14 mouse cellular contexts compared by ENCODE assay signal in the genomic region with DNA sequence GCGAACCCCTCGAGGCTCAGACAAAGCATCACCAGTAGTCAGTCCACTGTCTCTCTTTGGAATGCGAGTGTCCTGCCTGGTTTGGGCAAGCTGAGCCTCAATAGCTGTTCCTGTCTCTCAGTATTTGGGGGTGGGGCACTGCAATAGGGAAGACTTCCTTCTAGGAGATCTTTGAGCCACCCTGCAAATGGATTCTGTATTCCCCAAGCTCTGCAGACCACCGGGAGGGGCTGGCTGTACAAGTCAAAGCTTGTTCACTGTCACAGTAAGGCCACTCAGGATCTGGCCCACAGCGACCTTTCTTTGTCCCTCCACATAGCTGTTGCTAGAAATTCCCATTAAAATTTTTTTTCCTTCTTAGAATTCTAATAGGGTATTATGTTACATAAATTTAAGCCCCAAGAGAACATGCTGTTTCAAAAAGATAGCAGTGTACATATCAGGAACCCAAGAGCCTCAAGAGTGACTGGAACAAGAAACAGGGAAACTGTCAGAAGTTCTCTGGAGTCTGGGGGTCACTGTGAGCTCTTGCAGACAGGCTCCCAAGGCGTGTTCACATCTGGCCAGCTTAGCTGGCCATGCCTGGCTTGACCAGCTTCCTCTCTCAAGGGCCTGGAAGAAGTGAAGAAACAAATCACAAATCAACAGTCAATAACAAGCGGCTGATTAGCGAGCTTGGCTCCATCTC. TPM values are rescaled to one million over a fixed set of nuclear protein-coding genes. Genes with fewer than 3 reads are reported as not detected.
A peak's percentile ranks its signal among the peaks of the same experiment; 100 is the strongest.
DNase-seq lines count a peak whose midpoint lies in the region; ATAC-seq and TF ChIP-seq lines count a peak whose summit lies in the region.
"Had no signal": no experiment of that assay in that cellular context is flagged by ENCODE, and none has a peak within 500 bp of the region (broad histone marks: within the 10 kb centered on the region; RNA-seq: fewer than 3 reads in every experiment).

No protein-coding gene starts in this region.

- no peaks in the 10 kb centered on the region for H3K9me3 ChIP-seq in heart, embryonic 12.5 days (replicated peaks)
- H3K9me3 ChIP-seq: G1E; hindbrain, embryonic 15.5 days; midbrain, embryonic 15.5 days had no signal

- 0 out of 2 replicates have a peak overlapping the region, but pooled peaks have one; percentile 5 for H3K4me2 ChIP-seq in heart, embryonic 12.5 days
- H3K4me2 ChIP-seq: hindbrain, embryonic 15.5 days; midbrain, embryonic 15.5 days had no signal

- no peak overlapping the region for H3K9ac ChIP-seq in liver, adult 2 months (ENCODE audit: low read depth, low read length)
- H3K9ac ChIP-seq in heart, embryonic 12.5 days, result no peak overlapping the region
- H3K9ac ChIP-seq: hindbrain, embryonic 15.5 days; liver, embryonic 14.5 days; midbrain, embryonic 15.5 days had no signal

- no peaks in the 10 kb centered on the region for H3K27me3 ChIP-seq in liver, adult 2 months (ENCODE audit: control insufficient read depth, insufficient read depth, low read length)
- no peaks in the 10 kb centered on the region for H3K27me3 ChIP-seq in heart, embryonic 12.5 days (replicated peaks)
- no peaks in the 10 kb centered on the region for H3K27me3 ChIP-seq in cerebellum, adult 2 months (ENCODE audit: control insufficient read depth, insufficient read depth, low read length)
- H3K27me3 ChIP-seq: hindbrain, embryonic 15.5 days; midbrain, embryonic 15.5 days had no signal

- ATAC-seq in heart, embryonic 12.5 days (ENCODE audit: insufficient number of reproducible peaks, low FRiP score), result no peak; the same call in 1 of the 2 replicates
- ATAC-seq: midbrain, embryonic 15.5 days had no signal

- H3K4me1 ChIP-seq in liver, adult 2 months (ENCODE audit: control insufficient read depth, insufficient read depth, low read length), result peaks cover 33% of the 10 kb centered on the region
- peaks cover 72% of the 10 kb centered on the region for H3K4me1 ChIP-seq in heart, embryonic 12.5 days (replicated peaks)
- peaks cover 18% of the 10 kb centered on the region for H3K4me1 ChIP-seq in cerebellum, adult 2 months (ENCODE audit: control insufficient read depth, insufficient read depth, low read length)
- H3K4me1 ChIP-seq: midbrain, embryonic 15.5 days had no signal

- no peak for TF ChIP-seq CTCF in liver, adult 2 months (IDR thresholded peaks at IDR 0.05; ENCODE audit: low read depth, low read length)
- no peak for TF ChIP-seq CTCF in cerebellum, adult 2 months (IDR thresholded peaks at IDR 0.05; ENCODE audit: borderline replicate concordance, insufficient read depth, low read depth, low read length)

- 80% methylated on average over 8 of the region's 8 CpGs for WGBS in liver, adult 2 months
- 33% methylated on average over 8 of the region's 8 CpGs for WGBS in heart, embryonic 12.5 days
- 90% methylated on average over 8 of the region's 8 CpGs for WGBS in cerebellum, adult 2 months

- TF ChIP-seq POLR2A in liver, adult 2 months (IDR thresholded peaks at IDR 0.05; ENCODE audit: extremely low read depth, insufficient read depth, low read length), result no peak
- TF ChIP-seq POLR2A in cerebellum, adult 2 months (IDR thresholded peaks at IDR 0.05; ENCODE audit: borderline replicate concordance, insufficient read depth, low read length), result no peak

- no peaks in the 10 kb centered on the region for H3K79me2 ChIP-seq in liver, adult 2 months (ENCODE audit: control insufficient read depth, insufficient read depth, low read length)

- no peak overlapping the region for H3K4me3 ChIP-seq in liver, adult 2 months (ENCODE audit: insufficient read depth, low read depth, low read length)
- H3K4me3 ChIP-seq in heart, embryonic 12.5 days, result no peak overlapping the region
- no peak overlapping the region for H3K4me3 ChIP-seq in cerebellum, adult 2 months (replicated peaks; ENCODE audit: insufficient read depth, low read depth, low read length)
- H3K4me3 ChIP-seq: hindbrain, embryonic 15.5 days; midbrain, embryonic 15.5 days had no signal

- no peaks in the 10 kb centered on the region for H3K36me3 ChIP-seq in liver, adult 2 months (ENCODE audit: control insufficient read depth, insufficient read depth, low read length)
- no peaks in the 10 kb centered on the region for H3K36me3 ChIP-seq in heart, embryonic 12.5 days
- H3K36me3 ChIP-seq: G1E; hindbrain, embryonic 15.5 days; midbrain, embryonic 15.5 days had no signal

- intact Hi-C loops in heart, postnatal 25 days (cut with DNase I), result no loop called here

- 0 out of 2 replicates have a peak overlapping the region, but pooled peaks have one; percentile 5 for H3K27ac ChIP-seq in liver, adult 2 months (replicated peaks; ENCODE audit: insufficient read depth, low read depth, low read length)
- H3K27ac ChIP-seq in heart, embryonic 12.5 days (ENCODE audit: poor library complexity, severe bottlenecking), result peak overlapping the region; percentile 96
- H3K27ac ChIP-seq in cerebellum, adult 2 months (ENCODE audit: insufficient read depth, low read length), result no peak overlapping the region
- H3K27ac ChIP-seq: liver, embryonic 14.5 days; midbrain, embryonic 15.5 days had no signal

- peak; percentile 97 for DNase-seq in heart, adult 11 months
- DNase-seq in heart, postnatal 25 days (ENCODE audit: low spot score), result no peak
- DNase-seq in liver, adult 2 months (ENCODE audit: extremely low read depth, low read depth, low spot score), result no peak
- DNase-seq in liver, result no peak
- DNase-seq in lung, postnatal 10 days, result peak; percentile 32
- DNase-seq in thymus, postnatal 4 days, result no peak
- no peak for DNase-seq in cerebellum, adult 2 months
- DNase-seq: layer of hippocampus, adult 9-11 months; thymus, postnatal 25 days had no signal

RNA-seq across cellular contexts. Expression of a gene that starts 25.5 kb away (rescaled TPM):
- 10 to 100 TPM; 72.8 to 84.7 TPM for total RNA-seq in heart, postnatal 25 days (2021)
- 11.7 and 14.5 TPM in 2 replicates for total RNA-seq in liver, adult 2 months (2014; rRNA removed)
- 1.5 and 1.7 TPM in 2 replicates for polyA plus RNA-seq in liver, adult 2 months (2012; rRNA removed)
- polyA plus RNA-seq in heart, embryonic 12.5 days (2016; fragmentation: Nextera tagmentation; extraction: Ambion mirVana), result 29.7 and 32.0 TPM in 2 replicates
- polyA plus RNA-seq in cerebellum, adult 2 months (2012; rRNA removed), result 37.5 and 39.1 TPM in 2 replicates

RNA-seq across cellular contexts. Expression of a gene that starts 58.5 kb away (rescaled TPM):
- total RNA-seq in heart, postnatal 25 days (2021), result 10 to 100 TPM; 67.2 to 69.3 TPM
- total RNA-seq in liver, adult 2 months (2014; rRNA removed), result 8.8 and 11.5 TPM in 2 replicates
- 10.8 and 10.9 TPM in 2 replicates for polyA plus RNA-seq in liver, adult 2 months (2012; rRNA removed)
- polyA plus RNA-seq in heart, embryonic 12.5 days (2016; fragmentation: Nextera tagmentation; extraction: Ambion mirVana), result 62.7 and 63.4 TPM in 2 replicates
- 54.6 and 62.2 TPM in 2 replicates for polyA plus RNA-seq in cerebellum, adult 2 months (2012; rRNA removed)

Comparison
In these comparisons a context has a peak if more than half of its experiments do, and no peak if none do; other contexts are left out.
1. DNase-seq: peak in heart, adult 11 months (single experiment) and lung, postnatal 10 days (single experiment); none in heart, postnatal 25 days (single experiment), liver, adult 2 months (single experiment), liver (single experiment), thymus, postnatal 4 days (single experiment) and cerebellum, adult 2 months (0 of 2).
2. RNA of a gene that starts 25.5 kb away (polyA plus RNA-seq): 37.5 to 39.1 TPM in cerebellum, adult 2 months and 29.7 to 32.0 TPM in heart, embryonic 12.5 days; 1.5 to 1.7 TPM in liver, adult 2 months; every median in the first group is over 10 times any median in the second.